Mouse (Mus musculus) C2C12 (cell line): Measurements from ENCODE around the gene Fkbp5. TPM values are rescaled to one million over a fixed set of nuclear protein-coding genes. Genes with fewer than 3 reads are reported as not detected.

Experiments used
- H3K27me3 ChIP-seq: one replicate; pipeline ENCODE4 v1.6.1; 2011; ENCODE audit not compliant: control insufficient read depth, insufficient read depth, insufficient read length
- H3K36me3 ChIP-seq: one replicate; pipeline ENCODE4 v1.6.1; 2011; ENCODE audit not compliant: control insufficient read depth, insufficient read depth
- H3K4me3 ChIP-seq: one replicate; pipeline ENCODE4 v1.5.1; 2011; ENCODE audit warnings: mild to moderate bottlenecking, control low read depth; ENCODE audit not compliant: poor library complexity, insufficient read depth, severe bottlenecking
- H3K79me2 ChIP-seq: one replicate; pipeline ENCODE4 v1.6.1; 2011; ENCODE audit not compliant: control insufficient read depth, insufficient read depth
- H3K79me3 ChIP-seq: one replicate; pipeline ENCODE4 v1.6.1; 2011; ENCODE audit warnings: low read depth, control low read depth
- H3ac ChIP-seq: one replicate; pipeline ENCODE3; 2011; ENCODE audit warnings: low read depth; ENCODE audit not compliant: control insufficient read depth, insufficient read length
- CEBPB ChIP-seq: IDR thresholded peaks from one replicate; pipeline ENCODE4 v1.6.1; 2011; ENCODE audit warnings: low read depth, mild to moderate bottlenecking, control low read depth, moderate library complexity
- CTCF ChIP-seq: IDR thresholded peaks from one replicate; pipeline ENCODE4 v1.5.1; 2011; ENCODE audit not compliant: control insufficient read depth, insufficient read depth, insufficient read length
- FOSL1 ChIP-seq: IDR thresholded peaks from one replicate; pipeline ENCODE4 v1.8.0; 2011; ENCODE audit warnings: mild to moderate bottlenecking, low read length; ENCODE audit not compliant: poor library complexity, insufficient read depth, severe bottlenecking
- MAX ChIP-seq: IDR thresholded peaks from one replicate; pipeline ENCODE4 v1.6.1; 2011; ENCODE audit warnings: mild to moderate bottlenecking, control low read depth
- MYOD1 ChIP-seq: IDR thresholded peaks from one replicate; pipeline ENCODE4 v1.6.1; 2011; ENCODE audit warnings: low read depth; ENCODE audit not compliant: control insufficient read depth, insufficient read length
- MYOG ChIP-seq: IDR thresholded peaks from one replicate; pipeline ENCODE4 v1.6.1; 2011; ENCODE audit not compliant: control insufficient read depth, insufficient read length; ENCODE audit errors: extremely low read depth
- USF1 ChIP-seq: IDR thresholded peaks from one replicate; pipeline ENCODE4 v1.6.1; 2011; ENCODE audit warnings: low read depth, mild to moderate bottlenecking, control low read depth, moderate library complexity
- polyA plus RNA-seq: library from polyadenylated mRNA; unstranded; fragments of >200 nt; fragmentation: generic; extraction: Trizol; gene quantifications from one replicate; pipeline ENCODE4 v1.2.1, GENCODE M21; 2012; ENCODE audit warnings: missing spikeins

Fkbp5 gene
- polyA plus RNA-seq, 1 experiment, result 24.4 TPM

- Histone ChIP-seq H3K79me3 (peaks cover under 1% of the 10 kb centered on the region), H3K4me3 (no peak overlapping the region), H3ac (no peak overlapping the region), H3K27me3 (no peaks in the 10 kb centered on the region), H3K36me3 (no peaks in the 10 kb centered on the region), H3K79me2 (no peaks in the 10 kb centered on the region)
- no peak for TF ChIP-seq MYOD1
- TF ChIP-seq USF1, result no peak
- no peak for TF ChIP-seq MYOG
- TF ChIP-seq FOSL1, result no peak
- TF ChIP-seq MAX, result no peak
- no peak for TF ChIP-seq CTCF
- no peak for TF ChIP-seq CEBPB
Measured at GRCm38 (mm10) chr17:28355871-28356270, 161.5 kb downstream of the Fkbp5 start.

- Histone ChIP-seq H3K36me3 (no peaks in the 10 kb centered on the region), H3K4me3 (no peak overlapping the region), H3K79me3 (peaks cover 24% of the 10 kb centered on the region), H3ac (no peak overlapping the region), H3K27me3 (no peaks in the 10 kb centered on the region), H3K79me2 (peaks cover 33% of the 10 kb centered on the region)
- no peak for TF ChIP-seq CEBPB
- TF ChIP-seq MYOD1, result no peak
- no peak for TF ChIP-seq FOSL1
- no peak for TF ChIP-seq USF1
- TF ChIP-seq MAX, result no peak
- no peak for TF ChIP-seq MYOG
- TF ChIP-seq CTCF, result no peak
Measured at GRCm38 (mm10) chr17:28352018-28352417, 165.3 kb downstream of the Fkbp5 start.

GRCm38 (mm10) chr17:28351353-28351890 is 165.9 kb downstream of the Fkbp5 start:
- Histone ChIP-seq H3K4me3 (peak overlapping the region; percentile 61), H3ac (peak overlapping the region; percentile 48), H3K79me3 (peaks cover 28% of the 10 kb centered on the region), H3K36me3 (no peaks in the 10 kb centered on the region), H3K27me3 (no peaks in the 10 kb centered on the region), H3K79me2 (peaks cover 39% of the 10 kb centered on the region)
- TF ChIP-seq CTCF, result no peak
- TF ChIP-seq FOSL1, result no peak
- no peak for TF ChIP-seq MAX
- TF ChIP-seq MYOD1, result no peak
- TF ChIP-seq CEBPB, result no peak
- no peak for TF ChIP-seq MYOG
- TF ChIP-seq USF1, result no peak

GRCm38 (mm10) chr17:28350466-28351352 is 166.6 kb downstream of the Fkbp5 start, which contains the start of gene Tead3:
Gene Tead3 (minus strand): TSS chr17:28350817.
- TF ChIP-seq CEBPB, result no peak
- no peak for TF ChIP-seq FOSL1
- TF ChIP-seq MAX, result no peak
- TF ChIP-seq MYOG, result no peak
- TF ChIP-seq CTCF, result no peak
- no peak for TF ChIP-seq MYOD1
- TF ChIP-seq USF1, result no peak
- Histone ChIP-seq H3K4me3 (peak within 1 kb of the TSS; percentile 61), H3K27me3 (no peaks in the 10 kb centered on the region), H3ac (peak within 1 kb of the TSS; percentile 72), H3K79me3 (peaks cover 29% of the 10 kb centered on the region), H3K79me2 (peaks cover 46% of the 10 kb centered on the region), H3K36me3 (no peaks in the 10 kb centered on the region)

GRCm38 (mm10) chr17:28349901-28350465 is 167.3 kb downstream of the Fkbp5 start:
- no peak for TF ChIP-seq FOSL1
- no peak for TF ChIP-seq MYOG
- no peak for TF ChIP-seq MAX
- TF ChIP-seq USF1, result no peak
- no peak for TF ChIP-seq CTCF
- no peak for TF ChIP-seq MYOD1
- no peak for TF ChIP-seq CEBPB
- Histone ChIP-seq H3ac (peak overlapping the region; percentile 66), H3K79me3 (peaks cover 29% of the 10 kb centered on the region), H3K27me3 (no peaks in the 10 kb centered on the region), H3K36me3 (no peaks in the 10 kb centered on the region), H3K4me3 (peak overlapping the region; percentile 61), H3K79me2 (peaks cover 54% of the 10 kb centered on the region)
